Comparison of ENCODE assay signal across 7 mouse cellular contexts in genomic region chr4:133107788-133108281, GRCm38 (mm10). TPM values are rescaled to one million over a fixed set of nuclear protein-coding genes. Genes with fewer than 3 reads are reported as not detected.
DNase-seq lines count a peak whose midpoint lies in the region; ATAC-seq lines count a peak whose summit lies in the region.

No protein-coding gene starts in this region.

- 54% methylated on average over 13 of the region's 13 CpGs for WGBS in embryonic facial prominence, embryonic 12.5 days
- WGBS in heart, embryonic 16.5 days: 28% methylated on average over 13 of the region's 13 CpGs

- peaks cover 30% of the 10 kb centered on the region for H3K4me1 ChIP-seq in embryonic facial prominence, embryonic 12.5 days
- H3K4me1 ChIP-seq in heart, embryonic 16.5 days (ENCODE audit: control insufficient read depth, insufficient read depth, low read length): peaks cover 32% of the 10 kb centered on the region

- H3K9ac ChIP-seq in embryonic facial prominence, embryonic 12.5 days: no peak overlapping the region
- H3K9ac ChIP-seq in heart, embryonic 16.5 days (ENCODE audit: low read length): 0 out of 2 replicates have a peak overlapping the region, but pooled peaks have one; percentile 21

- no peaks in the 10 kb centered on the region for H3K9me3 ChIP-seq in embryonic facial prominence, embryonic 12.5 days
- H3K9me3 ChIP-seq in heart, embryonic 16.5 days (replicated peaks; ENCODE audit: control insufficient read depth, low read length): no peaks in the 10 kb centered on the region

- no peaks in the 10 kb centered on the region for H3K36me3 ChIP-seq in embryonic facial prominence, embryonic 12.5 days
- no peaks in the 10 kb centered on the region for H3K36me3 ChIP-seq in heart, embryonic 16.5 days (ENCODE audit: control insufficient read depth, insufficient read depth)

- peak overlapping the region; percentile 67 for H3K27ac ChIP-seq in embryonic facial prominence, embryonic 12.5 days
- H3K27ac ChIP-seq in heart, embryonic 16.5 days (ENCODE audit: low read length): peak overlapping the region; percentile 70

- DNase-seq in ovary, postnatal 36 days (ENCODE audit: low spot score): peak; percentile 79
- DNase-seq in ovary, postnatal 14 days (ENCODE audit: low spot score): no peak
- DNase-seq in lung, postnatal 10 days: peak; percentile 92
- DNase-seq in frontal cortex, adult 2 months (ENCODE audit: extremely low spot score in 1 of 2, low spot score in 1 of 2): no peak

- no peak overlapping the region for H3K4me2 ChIP-seq in embryonic facial prominence, embryonic 12.5 days (replicated peaks)
- H3K4me2 ChIP-seq in heart, embryonic 16.5 days (ENCODE audit: low read depth, low read length): no peak overlapping the region; the same call in 1 of the 2 replicates

- no peak for ATAC-seq in embryonic facial prominence, embryonic 12.5 days (ENCODE audit: insufficient number of reproducible peaks, insufficient read depth, low FRiP score, low TSS enrichment)
- ATAC-seq in heart, embryonic 16.5 days (replicated peaks; ENCODE audit: extremely low read depth, insufficient read depth, low FRiP score): no peak
- no peak for ATAC-seq in inflammation-experienced regulatory T-cells, adult 6 months

- H3K4me3 ChIP-seq in embryonic facial prominence, embryonic 12.5 days: no peak overlapping the region
- no peak overlapping the region for H3K4me3 ChIP-seq in heart, embryonic 16.5 days (ENCODE audit: low read length)

- no peaks in the 10 kb centered on the region for H3K27me3 ChIP-seq in embryonic facial prominence, embryonic 12.5 days
- H3K27me3 ChIP-seq in heart, embryonic 16.5 days (ENCODE audit: control insufficient read depth, insufficient read depth, low read length): no peaks in the 10 kb centered on the region

RNA-seq across cellular contexts. Expression of gene Wasf2, which starts 22.5 kb away (rescaled TPM):
- polyA plus RNA-seq in embryonic facial prominence, embryonic 12.5 days (2016; fragmentation: Nextera tagmentation; extraction: Ambion mirVana): 78.8 and 88.4 TPM in 2 replicates
- polyA plus RNA-seq in heart, embryonic 16.5 days (2015; fragmentation: Nextera tagmentation; extraction: Ambion mirVana): 45.0 and 66.3 TPM in 2 replicates
- 100 to 1,000 TPM in 1 of 3 experiments, 10 to 100 TPM in 2; 70.4 to 110 (median 79.7) TPM for polyA plus RNA-seq in inflammation-experienced regulatory T-cells, adult 6 months (2017; shearing (Covaris generic))
- 14.2 and 16.3 TPM in 2 replicates for polyA plus RNA-seq in frontal cortex, adult 2 months (2012; rRNA removed)

Comparison
In these comparisons a context has a peak if more than half of its experiments do, and no peak if none do; other contexts are left out.
1. DNase-seq: peak in ovary, postnatal 36 days (single experiment) and lung, postnatal 10 days (single experiment); none in ovary, postnatal 14 days (single experiment) and frontal cortex, adult 2 months (0 of 2).